Mouse (Mus musculus) kidney, adult 2 months (tissue): ENCODE results near the gene Gbp6.

Source experiments
- CTCF ChIP-seq: fragments of 200-500 bp; conservative IDR thresholded peaks from 2 replicates; pipeline ENCODE4 v1.5.1; 2011; ENCODE audit warnings: low read depth, mild to moderate bottlenecking, control low read depth, low read length, moderate library complexity, mixed read lengths; ENCODE audit not compliant: insufficient read depth, insufficient read length
- POLR2A ChIP-seq: fragments of 200-500 bp; IDR thresholded peaks from one replicate; pipeline ENCODE4 v1.6.1; 2011; ENCODE audit warnings: low read depth, low read length, control low read depth

DNA sequence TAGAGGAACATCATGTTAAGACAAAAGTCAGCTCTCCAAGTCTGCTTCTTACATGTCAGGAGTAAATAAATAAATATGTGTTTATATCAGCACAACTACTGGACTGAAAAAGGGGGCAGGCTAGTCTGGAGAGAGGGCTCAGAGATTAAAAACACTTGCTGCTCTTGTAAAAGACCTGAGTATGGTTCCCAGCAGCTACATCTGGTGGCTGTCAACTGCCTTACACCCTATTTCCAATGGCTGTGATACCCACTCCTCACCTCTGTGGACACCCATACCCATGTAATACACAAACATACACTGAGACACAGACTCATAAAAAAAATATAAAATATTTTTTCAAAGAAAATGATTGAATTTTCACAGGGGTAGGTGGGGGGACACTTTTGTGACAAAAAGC is 41.0 kb downstream of the Gbp6 start:
- TF ChIP-seq CTCF (no peak), POLR2A (no peak)
